Mouse (Mus musculus) kidney, adult 2 months (tissue): Measurements from ENCODE around the gene Anapc7. TPM values are rescaled to one million over a fixed set of nuclear protein-coding genes. Genes with fewer than 3 reads are reported as not detected.

Source experiments
- DNase-seq: peaks from one replicate; pipeline ENCODE4 v3.0.0; 2021
- H3K27ac ChIP-seq: fragments of 200-500 bp; 2 replicates; pipeline ENCODE4 v1.5.1; 2012; ENCODE audit warnings: low read depth, low read length, control low read depth, inconsistent platforms; ENCODE audit not compliant: insufficient read depth
- H3K27me3 ChIP-seq: fragments of 200-500 bp; replicated peaks from 2 replicates; pipeline ENCODE4 v1.6.1; 2012; ENCODE audit warnings: mild to moderate bottlenecking, moderate library complexity, low read length, inconsistent platforms; ENCODE audit not compliant: control insufficient read depth, insufficient read depth
- H3K36me3 ChIP-seq: fragments of 200-500 bp; 2 replicates; pipeline ENCODE4 v1.6.1; 2012; ENCODE audit warnings: mild to moderate bottlenecking, moderate library complexity, low read length, inconsistent platforms; ENCODE audit not compliant: control insufficient read depth, insufficient read depth
- H3K4me1 ChIP-seq: fragments of 200-500 bp; 2 replicates; pipeline ENCODE4 v1.6.1; 2011; ENCODE audit warnings: low read length; ENCODE audit not compliant: control insufficient read depth, insufficient read depth
- H3K4me3 ChIP-seq: fragments of 200-500 bp; 2 replicates; pipeline ENCODE4 v1.5.1; 2011; ENCODE audit warnings: mild to moderate bottlenecking, low read depth, low read length, control low read depth; ENCODE audit not compliant: insufficient read depth
- CTCF ChIP-seq: fragments of 200-500 bp; conservative IDR thresholded peaks from 2 replicates; pipeline ENCODE4 v1.5.1; 2011; ENCODE audit warnings: low read depth, mild to moderate bottlenecking, control low read depth, low read length, moderate library complexity, mixed read lengths; ENCODE audit not compliant: insufficient read depth, insufficient read length
- POLR2A ChIP-seq: fragments of 200-500 bp; IDR thresholded peaks from one replicate; pipeline ENCODE4 v1.6.1; 2011; ENCODE audit warnings: low read depth, low read length, control low read depth
- WGBS: fragments of 180-500 bp; shearing (Covaris S2); methylation state at CpG from one replicate; pipeline ENCODE4 v1.1.7; 2018; 5-methylcytosine and 5-hydroxymethylcytosine counted together
- polyA plus RNA-seq: library from polyadenylated mRNA; depleted of rRNA; stranded (reverse); fragments of >200 nt; gene quantifications from 2 replicates; pipeline ENCODE4 v1.2.3, GENCODE M21; 2012

The Anapc7 gene
- polyA plus RNA-seq, 1 experiment: 33.5 TPM

DNA sequence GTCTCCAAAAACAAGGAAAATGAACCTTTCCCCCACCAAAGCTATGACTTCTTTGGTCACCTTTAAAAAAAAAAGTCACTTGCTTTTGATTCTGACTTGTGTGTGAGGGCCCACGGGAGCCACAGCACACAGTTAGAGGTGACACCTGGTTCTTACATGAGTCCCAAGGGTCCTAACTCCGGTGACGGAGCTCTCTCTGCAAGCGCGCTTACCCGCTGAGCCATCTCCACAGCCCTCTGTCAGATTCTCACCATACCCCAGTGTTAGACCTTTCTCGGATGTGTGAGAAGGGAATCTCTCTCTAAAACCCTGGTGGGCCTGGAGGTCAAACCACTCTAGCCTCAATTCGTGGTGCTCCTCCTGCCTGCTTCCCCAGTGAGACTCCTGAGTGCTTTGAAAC, 24.0 kb upstream of the Anapc7 start:
- no peak for DNase-seq
- no peak for TF ChIP-seq POLR2A
- TF ChIP-seq CTCF: no peak
- WGBS: 83% methylated on average over 8 of the region's 8 CpGs
- H3K4me3 ChIP-seq: no peak overlapping the region
- no peaks in the 10 kb centered on the region; the same call in 1 of the 2 replicates for H3K36me3 ChIP-seq
- no peaks in the 10 kb centered on the region for H3K27me3 ChIP-seq
- H3K4me1 ChIP-seq: peaks cover 15% of the 10 kb centered on the region
- H3K27ac ChIP-seq: peak overlapping the region; percentile 74

DNA sequence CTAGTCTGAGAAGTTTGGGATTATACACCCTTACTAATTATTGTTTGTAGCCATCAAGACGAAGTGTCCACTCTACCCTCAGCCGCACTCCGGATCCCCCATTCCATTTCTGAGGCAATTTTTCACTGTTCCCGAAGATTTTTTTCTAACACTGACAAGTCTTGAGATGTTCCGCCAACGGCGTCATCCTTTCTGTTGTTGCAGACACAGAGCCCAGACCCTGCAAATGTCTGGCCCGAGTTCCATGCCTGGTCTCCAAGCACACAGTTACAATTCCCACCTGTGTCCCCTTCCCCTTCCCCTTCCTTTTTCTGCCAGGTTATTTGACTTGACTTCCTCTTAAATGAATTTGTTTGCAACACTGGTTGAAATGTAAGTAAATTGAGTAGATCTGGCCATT, 21.6 kb upstream of the Anapc7 start:
- no peak overlapping the region; the same call in 1 of the 2 replicates for H3K27ac ChIP-seq
- no peaks in the 10 kb centered on the region for H3K27me3 ChIP-seq
- peaks cover 13% of the 10 kb centered on the region; the same call in 1 of the 2 replicates for H3K4me1 ChIP-seq
- DNase-seq: no peak
- H3K4me3 ChIP-seq: no peak overlapping the region
- 70% methylated on average over 8 of the region's 8 CpGs for WGBS
- TF ChIP-seq POLR2A (no peak), CTCF (no peak)
- no peaks in the 10 kb centered on the region; the same call in 1 of the 2 replicates for H3K36me3 ChIP-seq

DNA sequence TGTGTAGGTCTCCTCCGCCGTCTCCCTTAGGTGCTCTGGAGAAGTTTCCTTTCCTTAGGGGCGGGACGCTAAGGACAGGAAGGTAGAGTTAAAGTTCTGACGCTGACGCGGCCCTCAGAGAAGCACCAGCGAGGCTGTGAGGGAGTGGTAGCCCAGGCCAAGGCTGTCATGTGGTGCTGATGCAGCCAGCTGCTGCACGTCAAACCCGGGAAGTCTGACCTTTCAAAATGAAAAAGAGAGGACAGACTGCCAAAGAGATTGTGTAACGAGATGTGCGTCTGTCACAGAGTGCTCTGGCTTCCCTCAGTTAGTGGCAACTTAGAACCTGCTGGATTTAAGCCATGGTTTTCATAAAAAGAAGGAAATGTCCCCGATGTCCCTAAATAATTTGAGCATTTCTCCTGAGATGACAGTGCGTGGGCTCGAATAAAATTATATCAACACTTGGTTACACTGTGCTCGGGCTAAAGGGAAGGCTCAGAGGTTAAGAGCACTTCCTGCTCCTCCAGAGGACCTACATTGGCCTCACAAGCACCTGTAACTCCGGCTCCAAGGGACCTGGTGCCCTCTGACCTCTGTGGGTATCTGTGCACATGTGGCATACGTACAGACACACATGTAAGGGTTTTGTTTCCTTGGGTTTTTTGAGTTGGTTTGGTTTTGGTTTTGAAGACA, 20.7 kb upstream of the Anapc7 start:
- Histone ChIP-seq H3K27ac (peak overlapping the region; percentile 62), H3K27me3 (no peaks in the 10 kb centered on the region), H3K4me1 (peaks cover 13% of the 10 kb centered on the region; the same call in 1 of the 2 replicates), H3K4me3 (no peak overlapping the region), H3K36me3 (no peaks in the 10 kb centered on the region; the same call in 1 of the 2 replicates)
- WGBS: 52% methylated on average over 18 of the region's 18 CpGs
- TF ChIP-seq POLR2A: no peak
- no peak for TF ChIP-seq CTCF
- DNase-seq: peak; percentile 87

DNA sequence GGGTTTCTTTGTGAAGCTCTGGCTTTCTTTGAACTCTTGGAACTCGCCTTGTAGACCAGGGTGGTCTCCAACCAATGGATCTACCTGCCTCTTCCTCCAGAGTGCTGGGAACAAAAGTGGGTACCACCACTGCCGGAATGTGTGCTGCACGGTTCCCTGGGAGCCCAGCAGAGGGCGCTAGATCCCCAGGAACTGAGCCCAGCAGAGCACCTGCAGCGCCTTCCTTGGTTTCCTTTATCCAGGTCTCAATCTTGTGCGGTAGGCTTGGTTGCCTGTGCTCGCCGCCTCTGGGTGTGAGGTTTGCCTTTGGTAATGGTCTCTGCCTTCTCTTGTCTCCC, 20.2 kb upstream of the Anapc7 start:
- Histone ChIP-seq H3K36me3 (no peaks in the 10 kb centered on the region; the same call in 1 of the 2 replicates), H3K27ac (peak overlapping the region; percentile 17; the same call in 1 of the 2 replicates), H3K27me3 (no peaks in the 10 kb centered on the region), H3K4me3 (no peak overlapping the region), H3K4me1 (peaks cover 13% of the 10 kb centered on the region; the same call in 1 of the 2 replicates)
- DNase-seq: peak; percentile 74
- TF ChIP-seq POLR2A: no peak
- peak; percentile 88 for TF ChIP-seq CTCF
- WGBS: 20% methylated on average over 8 of the region's 8 CpGs

DNA sequence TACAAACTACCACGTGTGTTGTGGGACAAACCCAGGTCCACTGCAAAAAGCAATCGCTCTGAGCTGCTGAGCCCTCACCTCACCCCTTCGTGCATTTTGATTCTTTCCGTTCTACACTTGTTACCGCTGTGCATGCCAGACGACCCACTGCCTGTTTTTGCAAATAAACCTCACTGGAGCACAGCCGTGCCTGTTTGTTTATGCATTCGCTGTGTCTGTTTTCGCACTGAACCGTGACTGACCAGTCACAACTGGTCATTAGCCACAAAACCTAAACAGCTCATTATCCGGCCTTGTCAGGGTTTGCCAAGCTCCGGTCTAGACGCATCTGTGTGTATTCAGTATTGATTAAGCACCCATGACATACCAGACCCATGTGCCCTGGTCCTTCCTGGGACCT, 19.3 kb upstream of the Anapc7 start:
- WGBS: 57% methylated on average over 13 of the region's 13 CpGs
- H3K4me1 ChIP-seq: peaks cover 13% of the 10 kb centered on the region; the same call in 1 of the 2 replicates
- DNase-seq: peak; percentile 26
- H3K36me3 ChIP-seq: no peaks in the 10 kb centered on the region; the same call in 1 of the 2 replicates
- H3K27me3 ChIP-seq: no peaks in the 10 kb centered on the region
- TF ChIP-seq POLR2A (no peak), CTCF (no peak)
- no peak overlapping the region for H3K4me3 ChIP-seq
- H3K27ac ChIP-seq: no peak overlapping the region

DNA sequence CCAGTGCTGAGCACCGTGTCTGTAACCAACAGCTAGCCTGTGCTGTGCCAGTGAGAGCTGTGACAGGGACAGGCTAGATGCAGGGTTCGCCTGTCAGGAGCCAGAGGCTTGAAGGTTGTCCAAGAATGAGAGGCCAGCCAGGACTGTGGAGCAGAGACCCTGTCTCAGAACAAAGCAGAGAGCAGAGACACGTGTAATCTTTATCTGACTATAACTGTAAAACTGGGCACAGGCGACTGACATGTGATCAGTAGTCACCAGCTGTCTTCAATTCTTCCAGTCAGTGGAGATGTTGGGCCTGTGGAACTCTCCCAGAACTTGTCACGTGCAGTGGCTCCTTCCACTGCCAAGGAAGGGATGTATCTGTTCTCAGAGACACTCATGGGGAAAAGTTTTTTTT, 18.7 kb upstream of the Anapc7 start:
- Histone ChIP-seq H3K4me3 (no peak overlapping the region), H3K27ac (no peak overlapping the region), H3K4me1 (peaks cover 13% of the 10 kb centered on the region; the same call in 1 of the 2 replicates), H3K27me3 (no peaks in the 10 kb centered on the region), H3K36me3 (no peaks in the 10 kb centered on the region; the same call in 1 of the 2 replicates)
- TF ChIP-seq CTCF (no peak), POLR2A (no peak)
- WGBS: 76% methylated on average over 5 of the region's 5 CpGs
- DNase-seq: peak; percentile 41

DNA sequence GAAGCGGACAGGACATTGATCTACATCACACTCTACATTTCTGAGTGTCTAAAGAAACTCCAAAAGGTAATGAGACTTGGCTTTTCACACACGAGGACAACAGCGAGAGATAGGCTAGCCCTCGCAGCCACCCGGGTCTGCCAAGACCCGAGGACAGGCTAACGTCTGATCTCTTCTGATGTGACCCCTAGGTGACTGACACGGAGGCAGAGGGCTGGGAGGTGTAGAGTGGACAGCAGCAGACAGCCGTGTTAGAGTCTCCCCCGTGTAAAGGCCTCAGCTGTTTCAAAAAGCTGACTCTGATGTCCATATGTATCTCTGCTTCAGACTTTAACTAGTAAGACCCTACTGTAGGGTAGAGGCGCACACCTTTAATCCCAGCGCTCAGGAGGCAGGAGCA, 18.1 kb upstream of the Anapc7 start:
- H3K4me1 ChIP-seq: peaks cover 13% of the 10 kb centered on the region; the same call in 1 of the 2 replicates
- H3K27me3 ChIP-seq: no peaks in the 10 kb centered on the region
- no peak overlapping the region for H3K27ac ChIP-seq
- 94% methylated on average over 12 of the region's 12 CpGs for WGBS
- TF ChIP-seq CTCF (no peak), POLR2A (no peak)
- no peaks in the 10 kb centered on the region; the same call in 1 of the 2 replicates for H3K36me3 ChIP-seq
- no peak overlapping the region for H3K4me3 ChIP-seq
- DNase-seq: no peak
